Mouse (Mus musculus) intestine, embryonic 16.5 days (tissue): ENCODE measurements at regions not wholly inside any gene's neighbourhood (a gene's known extent, or its start where the extent isn't known, plus 50 kb on each side); places are given as distances from the start of the nearest gene placed in this dataset.
"Not testable (repeated sequence)": the region's sequence is repeated elsewhere in the genome, so short reads cannot be mapped to it uniquely, and the experiment has no call there.

ENCODE experiments used
- ATAC-seq: fragments of 200-750 bp; cut with Nextera tagmentation; 2 replicates; pipeline ENCODE4 v1.8.0; 2017; ENCODE audit warnings: moderate TSS enrichment, moderate library complexity
- H3K27ac ChIP-seq: fragments of 300-500 bp; sonication (generic); 2 replicates; pipeline ENCODE4 v1.5.1; 2014; ENCODE audit warnings: mild to moderate bottlenecking, low read length
- H3K27me3 ChIP-seq: fragments of 300-500 bp; sonication (generic); replicated peaks from 2 replicates; pipeline ENCODE4 v1.6.1; 2014; ENCODE audit warnings: low read length, control low read depth, mixed read lengths; ENCODE audit not compliant: control insufficient read depth, insufficient read depth
- H3K36me3 ChIP-seq: fragments of 300-500 bp; sonication (generic); 2 replicates; pipeline ENCODE4 v1.6.1; 2014; ENCODE audit warnings: low read length, control low read depth; ENCODE audit not compliant: control insufficient read depth, insufficient read depth
- H3K4me1 ChIP-seq: fragments of 300-500 bp; sonication (generic); 2 replicates; pipeline ENCODE4 v1.6.1; 2014; ENCODE audit warnings: low read length, control low read depth, mixed read lengths; ENCODE audit not compliant: control insufficient read depth, insufficient read depth
- H3K4me2 ChIP-seq: fragments of 300-500 bp; sonication (generic); 2 replicates; pipeline ENCODE4 v1.6.1; 2014; ENCODE audit warnings: low read depth, low read length, control low read depth
- H3K4me3 ChIP-seq: fragments of 300-500 bp; sonication (generic); 2 replicates; pipeline ENCODE4 v1.5.1; 2014; ENCODE audit warnings: mild to moderate bottlenecking, low read length
- H3K9ac ChIP-seq: fragments of 300-500 bp; sonication (generic); 2 replicates; pipeline ENCODE4 v1.6.1; 2014; ENCODE audit warnings: low read depth, low read length
- H3K9me3 ChIP-seq: fragments of 300-500 bp; sonication (generic); 2 replicates; pipeline ENCODE4 v1.6.1; 2016; ENCODE audit warnings: low read length, control low read depth; ENCODE audit not compliant: control insufficient read depth
- WGBS: fragments of 180-500 bp; shearing (Covaris S2); extraction: QIAGEN DNeasy Blood & Tissue Kit; methylation state at CpG from one replicate; pipeline ENCODE4 v1.1.7; 2014; 5-methylcytosine and 5-hydroxymethylcytosine counted together

DNA sequence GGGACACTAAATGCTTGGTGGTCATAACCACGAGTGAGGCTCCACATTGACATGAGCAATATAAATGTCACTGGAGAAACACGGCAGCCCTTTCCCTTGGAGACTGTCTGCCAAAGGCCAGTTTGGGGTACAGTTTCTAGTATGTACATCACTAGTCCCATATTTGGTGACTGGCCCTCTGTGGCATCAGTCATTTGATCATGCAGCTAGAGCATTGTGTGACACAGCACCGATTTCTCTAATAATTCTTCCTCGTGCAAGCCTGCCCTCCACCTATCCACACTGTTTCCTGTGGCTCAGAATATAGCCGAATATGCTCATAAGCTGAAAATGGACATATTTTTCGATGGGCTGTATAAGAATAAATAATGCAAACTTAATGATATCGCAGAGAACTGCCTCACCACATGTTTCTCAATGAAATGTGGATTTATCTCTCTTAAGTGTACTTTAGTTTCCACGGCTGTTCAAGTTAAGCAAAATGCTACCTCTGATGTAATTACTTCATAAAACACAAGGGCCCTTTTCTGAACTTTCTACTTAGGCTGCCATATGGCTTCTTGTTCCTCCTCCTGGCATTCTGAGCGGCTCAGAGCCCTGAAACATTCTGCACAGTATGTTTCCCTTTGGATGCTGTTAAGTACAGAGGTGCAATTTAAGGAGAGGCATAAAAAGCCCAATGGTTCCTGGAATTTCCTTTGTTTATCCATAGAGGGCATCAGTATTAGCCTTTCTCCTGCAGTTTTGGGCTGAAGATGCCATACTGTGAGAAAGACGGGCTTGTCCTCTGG is 97.7 kb upstream of the Pou6f2 start:
- Histone ChIP-seq H3K27me3 (no peaks in the 10 kb centered on the region), H3K4me1 (no peaks in the 10 kb centered on the region), H3K36me3 (no peaks in the 10 kb centered on the region), H3K4me3 (no peak overlapping the region), H3K9ac (no peak overlapping the region), H3K4me2 (no peak overlapping the region), H3K27ac (no peak overlapping the region), H3K9me3 (no peaks in the 10 kb centered on the region)
- no peak for ATAC-seq
- 67% methylated on average over 10 of the region's 10 CpGs for WGBS

GRCm38 (mm10) chr13:18485785-18486184 is 88.3 kb upstream of the Pou6f2 start:
- not testable (repeated sequence) for H3K4me2 ChIP-seq, H3K36me3 ChIP-seq, H3K27ac ChIP-seq, H3K9me3 ChIP-seq, H3K27me3 ChIP-seq, ATAC-seq, H3K4me3 ChIP-seq, H3K9ac ChIP-seq, H3K4me1 ChIP-seq
- WGBS = 42% methylated on average over 4 of the region's 4 CpGs

DNA sequence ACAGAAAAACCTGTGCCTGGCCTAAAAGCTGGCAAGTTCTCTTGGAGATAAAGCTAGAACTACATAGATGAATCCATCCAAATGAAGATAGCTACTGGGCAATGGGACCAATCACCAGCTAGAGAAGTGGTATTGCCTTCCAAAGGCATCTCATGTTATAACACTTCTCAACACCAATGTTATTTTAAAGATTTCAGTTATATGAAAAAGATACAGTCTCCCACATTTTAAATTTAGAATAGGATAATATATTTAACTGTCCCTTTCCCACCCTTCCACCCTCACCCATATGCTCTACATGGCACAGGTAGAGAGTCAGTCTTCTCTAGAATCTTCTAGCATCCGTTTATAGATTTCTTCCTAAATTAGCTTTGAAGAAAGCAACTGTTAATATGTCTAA is 87.6 kb upstream of the Pou6f2 start:
- H3K36me3 ChIP-seq = no peaks in the 10 kb centered on the region
- no peak overlapping the region for H3K4me2 ChIP-seq
- no peak overlapping the region for H3K27ac ChIP-seq
- H3K27me3 ChIP-seq = no peaks in the 10 kb centered on the region
- ATAC-seq = no peak
- WGBS = 93% methylated on average over 1 of the region's 1 CpGs
- H3K4me1 ChIP-seq = no peaks in the 10 kb centered on the region
- H3K4me3 ChIP-seq = no peak overlapping the region
- no peaks in the 10 kb centered on the region for H3K9me3 ChIP-seq
- no peak overlapping the region for H3K9ac ChIP-seq

DNA sequence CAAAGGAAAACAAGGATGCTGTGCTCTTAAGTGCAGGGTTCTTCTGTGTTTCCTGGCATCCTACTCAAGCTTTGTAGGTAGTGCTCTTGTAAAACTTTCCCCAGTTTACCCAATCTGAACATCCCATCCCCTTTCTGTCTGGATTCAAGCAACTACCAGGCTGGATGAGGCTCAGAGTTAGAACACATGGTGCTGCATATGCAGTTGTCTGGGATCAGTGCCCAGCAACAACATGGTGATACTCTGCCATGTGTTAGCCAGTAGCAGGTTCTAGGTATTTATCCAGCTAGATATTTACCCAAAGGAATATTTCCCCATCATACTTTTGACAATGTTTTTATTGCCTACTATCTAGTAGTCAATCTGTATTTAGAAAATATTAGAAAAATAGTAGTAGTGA is 78.8 kb upstream of the Pou6f2 start:
- H3K27ac ChIP-seq = no peak overlapping the region
- H3K4me3 ChIP-seq = no peak overlapping the region
- H3K9me3 ChIP-seq = no peaks in the 10 kb centered on the region
- no peak overlapping the region for H3K4me2 ChIP-seq
- no peaks in the 10 kb centered on the region for H3K4me1 ChIP-seq
- H3K36me3 ChIP-seq = no peaks in the 10 kb centered on the region
- no peak for ATAC-seq
- H3K9ac ChIP-seq = no peak overlapping the region
- no peaks in the 10 kb centered on the region for H3K27me3 ChIP-seq

DNA sequence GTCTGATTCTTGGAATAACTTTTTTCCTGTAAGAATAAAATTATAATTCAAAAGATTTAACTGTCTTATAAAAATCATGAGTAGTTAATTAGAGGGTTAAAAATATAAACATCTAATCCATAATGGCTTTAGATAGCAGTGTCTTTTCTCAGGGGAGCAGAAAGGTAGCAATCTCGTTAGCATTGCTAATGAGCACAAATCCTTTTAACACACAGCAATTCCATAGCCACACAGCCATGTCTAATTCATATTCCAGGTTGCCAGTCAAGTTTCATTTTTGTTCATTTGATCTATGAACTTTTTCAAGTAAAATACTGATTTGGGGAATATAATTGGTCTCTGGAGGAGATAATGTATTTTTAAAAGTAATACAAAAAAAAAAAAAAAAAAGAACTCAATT is 74.0 kb upstream of the Pou6f2 start:
- no peaks in the 10 kb centered on the region for H3K4me1 ChIP-seq
- H3K27me3 ChIP-seq = no peaks in the 10 kb centered on the region
- 77% methylated on average over 1 of the region's 1 CpGs for WGBS
- no peak overlapping the region for H3K27ac ChIP-seq
- H3K9me3 ChIP-seq = no peaks in the 10 kb centered on the region
- no peak for ATAC-seq
- no peak overlapping the region for H3K9ac ChIP-seq
- no peak overlapping the region for H3K4me3 ChIP-seq
- no peak overlapping the region for H3K4me2 ChIP-seq
- H3K36me3 ChIP-seq = no peaks in the 10 kb centered on the region

DNA sequence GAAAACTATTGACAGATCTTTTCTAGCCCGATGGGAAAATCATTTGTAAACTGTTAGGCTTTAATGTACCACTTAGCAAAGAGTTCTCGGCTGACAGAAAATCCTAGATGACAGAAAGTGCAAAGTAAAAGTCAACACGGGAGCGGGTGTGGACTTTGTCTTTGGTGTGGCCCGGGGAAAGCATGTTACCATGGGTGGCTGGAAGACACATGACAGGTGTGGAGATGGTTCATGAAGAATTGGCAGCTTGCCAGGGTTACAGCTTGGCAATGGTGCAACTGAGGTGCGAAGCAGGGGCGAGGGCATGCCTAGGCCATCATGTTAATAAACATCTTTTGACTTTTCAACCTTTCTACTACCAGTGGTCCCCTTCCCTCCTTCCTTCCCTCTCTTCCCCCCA is 68.4 kb upstream of the Pou6f2 start:
- ATAC-seq = peak; percentile 92
- Histone ChIP-seq H3K9ac (no peak overlapping the region), H3K36me3 (no peaks in the 10 kb centered on the region), H3K4me1 (no peaks in the 10 kb centered on the region), H3K4me2 (no peak overlapping the region), H3K9me3 (no peaks in the 10 kb centered on the region), H3K4me3 (no peak overlapping the region), H3K27ac (no peak overlapping the region), H3K27me3 (no peaks in the 10 kb centered on the region)
- WGBS = 54% methylated on average over 7 of the region's 7 CpGs

DNA sequence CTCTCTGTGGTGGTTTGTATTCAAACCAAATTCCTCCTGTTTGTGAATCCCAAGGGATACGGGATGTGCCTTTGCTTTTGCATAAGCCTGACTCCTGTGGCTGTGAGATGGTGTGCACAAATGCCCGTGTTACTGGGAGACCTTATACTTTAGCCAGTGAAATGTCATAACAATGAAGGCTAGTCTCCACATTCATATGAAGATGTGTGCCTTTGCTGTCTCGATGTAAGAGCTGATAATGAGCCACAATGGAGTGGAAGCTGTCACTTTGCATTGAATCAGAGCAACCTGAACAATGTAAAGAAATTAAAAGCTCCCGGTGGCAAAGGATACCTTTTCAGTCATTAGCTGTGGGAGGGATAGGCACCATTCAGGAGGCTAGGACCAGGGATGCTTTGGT is 64.7 kb upstream of the Pou6f2 start:
- H3K4me2 ChIP-seq = no peak overlapping the region
- 65% methylated on average over 4 of the region's 4 CpGs for WGBS
- no peak for ATAC-seq
- H3K4me1 ChIP-seq = no peaks in the 10 kb centered on the region
- no peaks in the 10 kb centered on the region for H3K27me3 ChIP-seq
- no peak overlapping the region for H3K9ac ChIP-seq
- H3K36me3 ChIP-seq = no peaks in the 10 kb centered on the region
- no peak overlapping the region for H3K27ac ChIP-seq
- no peaks in the 10 kb centered on the region for H3K9me3 ChIP-seq
- H3K4me3 ChIP-seq = no peak overlapping the region

- peak; percentile 79 for ATAC-seq
- Histone ChIP-seq H3K4me2 (0 out of 2 replicates have a peak overlapping the region, but pooled peaks have one; percentile 22), H3K4me1 (no peaks in the 10 kb centered on the region), H3K4me3 (no peak overlapping the region), H3K9me3 (no peaks in the 10 kb centered on the region), H3K9ac (no peak overlapping the region), H3K36me3 (no peaks in the 10 kb centered on the region), H3K27ac (no peak overlapping the region), H3K27me3 (no peaks in the 10 kb centered on the region)
- WGBS = 34% methylated on average over 14 of the region's 14 CpGs
Measured at GRCm38 (mm10) chr13:18457337-18458236, 60.1 kb upstream of the Pou6f2 start.
